Mouse (Mus musculus): Measurements from ENCODE around the gene Ddc. TPM values are rescaled to one million over a fixed set of nuclear protein-coding genes. Genes with fewer than 3 reads are reported as not detected.

Gene Ddc
- polyA plus RNA-seq, 1 experiment from 2014 or later = 9.7 TPM

GRCm38 (mm10) chr11:11855061-11855672 is 42.8 kb downstream of the Ddc start:
- Histone ChIP-seq H3K36me3 (no peaks in the 10 kb centered on the region), H3K4me1 (replicated peaks) (peaks cover 13% of the 10 kb centered on the region), H3K4me2 (no peak overlapping the region), H3K9ac (no peak overlapping the region), H3K27me3 (no peaks in the 10 kb centered on the region), H3K4me3 (replicated peaks) (no peak overlapping the region), H3K9me3 (replicated peaks) (no peaks in the 10 kb centered on the region), H3K27ac (no peak overlapping the region)
- DNase-seq (no peak), ATAC-seq (ENCODE audit: low read depth) (no peak)
- 73% methylated on average over 6 of the region's 6 CpGs for WGBS (ENCODE audit: insufficient replicate concordance)

- Histone ChIP-seq H3K36me3 (no peaks in the 10 kb centered on the region), H3K9me3 (replicated peaks) (no peaks in the 10 kb centered on the region), H3K4me1 (replicated peaks) (peaks cover 21% of the 10 kb centered on the region), H3K27ac (no peak overlapping the region), H3K4me2 (no peak overlapping the region), H3K4me3 (replicated peaks) (no peak overlapping the region), H3K9ac (no peak overlapping the region), H3K27me3 (no peaks in the 10 kb centered on the region)
- WGBS (ENCODE audit: insufficient replicate concordance) = 28% methylated on average over 4 of the region's 4 CpGs
- DNase-seq = no peak
- ATAC-seq (ENCODE audit: low read depth) = no peak
Observed at GRCm38 (mm10) chr11:11853731-11854461, 44.0 kb downstream of the Ddc start.

GRCm38 (mm10) chr11:11851957-11852505 is 45.9 kb downstream of the Ddc start:
- Histone ChIP-seq H3K9me3 (replicated peaks) (no peaks in the 10 kb centered on the region), H3K4me3 (replicated peaks) (no peak overlapping the region), H3K4me1 (replicated peaks) (peaks cover 24% of the 10 kb centered on the region), H3K27ac (peak overlapping the region; percentile 27; the same call in 1 of the 2 replicates), H3K36me3 (no peaks in the 10 kb centered on the region), H3K9ac (no peak overlapping the region), H3K4me2 (no peak overlapping the region), H3K27me3 (no peaks in the 10 kb centered on the region)
- no peak for ATAC-seq (ENCODE audit: low read depth)
- WGBS (ENCODE audit: insufficient replicate concordance) = 77% methylated on average over 6 of the region's 6 CpGs
- no peak for DNase-seq

- Histone ChIP-seq H3K27me3 (no peaks in the 10 kb centered on the region), H3K4me3 (replicated peaks) (no peak overlapping the region), H3K4me1 (replicated peaks) (peaks cover 24% of the 10 kb centered on the region), H3K4me2 (no peak overlapping the region), H3K9ac (no peak overlapping the region), H3K27ac (0 out of 2 replicates have a peak overlapping the region, but pooled peaks have one; percentile 39), H3K36me3 (no peaks in the 10 kb centered on the region), H3K9me3 (replicated peaks) (no peaks in the 10 kb centered on the region)
- ATAC-seq (ENCODE audit: low read depth) (peak; percentile 52), DNase-seq (no peak)
- WGBS (ENCODE audit: insufficient replicate concordance) = 48% methylated on average over 6 of the region's 6 CpGs
Observed at GRCm38 (mm10) chr11:11850476-11851267, 47.3 kb downstream of the Ddc start.

- no peak for ATAC-seq (ENCODE audit: low read depth)
- peaks cover 4% of the 10 kb centered on the region; the same call in 1 of the 2 replicates for H3K27me3 ChIP-seq
- H3K9me3 ChIP-seq (replicated peaks) = no peaks in the 10 kb centered on the region
- H3K27ac ChIP-seq = no peak overlapping the region
- 49% methylated on average over 13 of the region's 13 CpGs for WGBS (ENCODE audit: insufficient replicate concordance)
- H3K4me2 ChIP-seq = no peak overlapping the region
- no peaks in the 10 kb centered on the region for H3K36me3 ChIP-seq
- DNase-seq = no peak
- no peak overlapping the region for H3K4me3 ChIP-seq (replicated peaks)
- no peak overlapping the region for H3K9ac ChIP-seq
- H3K4me1 ChIP-seq (replicated peaks) = peaks cover 25% of the 10 kb centered on the region
Observed at GRCm38 (mm10) chr11:11849513-11850311, 48.2 kb downstream of the Ddc start.

GRCm38 (mm10) chr11:11848467-11848866 is 49.5 kb downstream of the Ddc start:
- Histone ChIP-seq H3K4me2 (no peak overlapping the region), H3K36me3 (no peaks in the 10 kb centered on the region), H3K27ac (no peak overlapping the region), H3K27me3 (peaks cover 10% of the 10 kb centered on the region; the same call in 1 of the 2 replicates), H3K9ac (no peak overlapping the region), H3K9me3 (replicated peaks) (no peaks in the 10 kb centered on the region), H3K4me3 (replicated peaks) (no peak overlapping the region), H3K4me1 (replicated peaks) (peaks cover 38% of the 10 kb centered on the region)
- DNase-seq (no peak), ATAC-seq (ENCODE audit: low read depth) (no peak)
- WGBS (ENCODE audit: insufficient replicate concordance) = 75% methylated on average over 4 of the region's 4 CpGs

GRCm38 (mm10) chr11:11845044-11845443 is 52.9 kb downstream of the Ddc start:
- H3K27me3 ChIP-seq = peaks cover 10% of the 10 kb centered on the region; the same call in 1 of the 2 replicates
- H3K36me3 ChIP-seq = no peaks in the 10 kb centered on the region
- no peak for ATAC-seq (ENCODE audit: low read depth)
- H3K9ac ChIP-seq = no peak overlapping the region
- DNase-seq = no peak
- 0 out of 2 replicates have a peak overlapping the region, but pooled peaks have one; percentile 5 for H3K27ac ChIP-seq
- no peaks in the 10 kb centered on the region for H3K9me3 ChIP-seq (replicated peaks)
- no peak overlapping the region for H3K4me3 ChIP-seq (replicated peaks)
- 67% methylated on average over 8 of the region's 8 CpGs for WGBS (ENCODE audit: insufficient replicate concordance)
- no peak overlapping the region for H3K4me2 ChIP-seq
- H3K4me1 ChIP-seq (replicated peaks) = peaks cover 57% of the 10 kb centered on the region

GRCm38 (mm10) chr11:11844367-11844971 is 53.5 kb downstream of the Ddc start:
- 0 out of 2 replicates have a peak overlapping the region, but pooled peaks have one; percentile 5 for H3K27ac ChIP-seq
- ATAC-seq (ENCODE audit: low read depth) = peak; percentile 21; the same call in 1 of the 2 replicates

GRCm38 (mm10) chr11:11841590-11841989 is 56.4 kb downstream of the Ddc start:
- peak; percentile 47 for DNase-seq
- H3K9me3 ChIP-seq (replicated peaks) = no peaks in the 10 kb centered on the region
- H3K4me2 ChIP-seq = peak overlapping the region; percentile 51
- ATAC-seq (ENCODE audit: low read depth) = peak; percentile 84
- peaks cover 82% of the 10 kb centered on the region for H3K4me1 ChIP-seq (replicated peaks)
- peaks cover 10% of the 10 kb centered on the region; the same call in 1 of the 2 replicates for H3K27me3 ChIP-seq
- H3K4me3 ChIP-seq (replicated peaks) = no peak overlapping the region
- H3K9ac ChIP-seq = peak overlapping the region; percentile 54
- WGBS (ENCODE audit: insufficient replicate concordance) = 8% methylated on average over 4 of the region's 4 CpGs
- H3K36me3 ChIP-seq = no peaks in the 10 kb centered on the region
- peak overlapping the region; percentile 92 for H3K27ac ChIP-seq

More at GRCm38 (mm10) chr11:11844367-11844971, 53.5 kb downstream of the Ddc start:
- Histone ChIP-seq H3K4me3 (replicated peaks) (no peak overlapping the region), H3K9me3 (replicated peaks) (no peaks in the 10 kb centered on the region), H3K36me3 (no peaks in the 10 kb centered on the region), H3K27me3 (peaks cover 10% of the 10 kb centered on the region; the same call in 1 of the 2 replicates), H3K4me2 (no peak overlapping the region), H3K9ac (no peak overlapping the region), H3K4me1 (replicated peaks) (peaks cover 57% of the 10 kb centered on the region)
- DNase-seq = no peak
- WGBS (ENCODE audit: insufficient replicate concordance) = 66% methylated on average over 13 of the region's 13 CpGs

- no peaks in the 10 kb centered on the region for H3K9me3 ChIP-seq (replicated peaks)
- no peak for DNase-seq
- H3K36me3 ChIP-seq = no peaks in the 10 kb centered on the region
- peaks cover 10% of the 10 kb centered on the region; the same call in 1 of the 2 replicates for H3K27me3 ChIP-seq
- no peak overlapping the region for H3K4me3 ChIP-seq (replicated peaks)
- WGBS (ENCODE audit: insufficient replicate concordance) = 42% methylated on average over 2 of the region's 2 CpGs
- ATAC-seq (ENCODE audit: low read depth) = no peak
- H3K4me1 ChIP-seq (replicated peaks) = peaks cover 91% of the 10 kb centered on the region
- H3K27ac ChIP-seq = peak overlapping the region; percentile 92
- H3K4me2 ChIP-seq = peak overlapping the region; percentile 51; the same call in 1 of the 2 replicates
- peak overlapping the region; percentile 54 for H3K9ac ChIP-seq
Observed at GRCm38 (mm10) chr11:11840746-11841145, 57.2 kb downstream of the Ddc start.
